Mouse (Mus musculus): Measurements from ENCODE around the gene Noct. TPM values are rescaled to one million over a fixed set of nuclear protein-coding genes. Genes with fewer than 3 reads are reported as not detected.

The Noct gene
- polyA plus RNA-seq, 1 experiment from 2014 or later, result 20.5 TPM

Small RNAs within 50 kb of the gene (microRNA-seq; reads per million reads assigned to microRNA genes)
- gene Gm24282, result not detected

Other genes starting within 250 kb of the Noct start
- gene Elf2, start 116.2 kb downstream of the Noct start, polyA plus RNA-seq (2015; fragmentation: Nextera tagmentation; extraction: Ambion mirVana), result 24.0 and 24.4 TPM in 2 replicates
- 1.1 TPM in 2 replicates for gene Mgarp, start 172.3 kb downstream of the Noct start, polyA plus RNA-seq (2015; fragmentation: Nextera tagmentation; extraction: Ambion mirVana)
- 563 and 588 TPM in 2 replicates for gene Ndufc1, start 184.5 kb downstream of the Noct start, polyA plus RNA-seq (2015; fragmentation: Nextera tagmentation; extraction: Ambion mirVana)
- 34.5 and 47.1 TPM in 2 replicates for gene Naa15, start 190.7 kb downstream of the Noct start, polyA plus RNA-seq (2015; fragmentation: Nextera tagmentation; extraction: Ambion mirVana)